Mouse (Mus musculus) fat pad, adult 2 months (tissue): ENCODE measurements around the gene Rfx2.

ENCODE experiments used
- DNase-seq: peaks from one replicate; pipeline ENCODE4 v3.0.0-alpha.2; 2011; ENCODE audit warnings: low read depth, low spot score; ENCODE audit errors: extremely low read depth

Gene Rfx2

DNA sequence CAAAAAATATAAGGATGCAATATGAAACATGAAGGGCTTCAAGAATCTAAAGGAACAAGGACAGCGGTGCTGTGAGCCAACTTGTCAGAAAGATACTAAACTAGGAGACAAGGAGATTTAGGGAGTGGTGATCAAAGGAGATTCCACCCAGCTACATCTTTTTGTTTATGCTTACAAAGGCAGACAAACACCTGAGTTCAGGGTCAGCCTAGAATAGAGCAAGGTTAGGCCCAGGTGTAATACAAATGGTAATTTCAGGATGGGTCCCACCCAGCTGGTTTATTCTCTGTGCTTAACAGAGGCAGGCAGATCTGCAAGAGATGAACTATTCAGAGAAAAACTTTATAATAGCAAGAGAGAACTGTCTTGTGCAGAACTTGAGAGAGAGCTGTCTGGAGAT lies 2.6 kb upstream of the Rfx2 start:
- no peak for DNase-seq

DNA sequence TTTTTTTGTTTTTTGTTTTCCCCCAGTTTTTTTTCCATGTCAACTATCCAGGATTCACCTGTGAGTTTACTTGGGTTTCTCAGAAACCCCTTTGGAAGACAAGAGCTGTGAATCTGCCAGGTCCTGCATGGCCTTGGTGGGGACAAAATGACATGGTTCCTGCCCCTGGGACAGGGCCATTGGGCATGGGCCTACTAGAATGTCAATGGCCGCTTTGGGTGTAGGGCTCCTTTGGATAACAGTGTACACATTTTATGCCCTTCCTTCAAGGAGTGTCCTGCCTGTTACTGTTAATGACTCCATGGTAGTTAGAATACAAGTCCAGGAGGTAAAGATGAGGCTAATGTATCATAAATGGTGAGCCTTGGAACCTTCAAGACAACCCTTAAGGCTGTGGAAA lies 2.1 kb upstream of the Rfx2 start:
- no peak for DNase-seq

DNA sequence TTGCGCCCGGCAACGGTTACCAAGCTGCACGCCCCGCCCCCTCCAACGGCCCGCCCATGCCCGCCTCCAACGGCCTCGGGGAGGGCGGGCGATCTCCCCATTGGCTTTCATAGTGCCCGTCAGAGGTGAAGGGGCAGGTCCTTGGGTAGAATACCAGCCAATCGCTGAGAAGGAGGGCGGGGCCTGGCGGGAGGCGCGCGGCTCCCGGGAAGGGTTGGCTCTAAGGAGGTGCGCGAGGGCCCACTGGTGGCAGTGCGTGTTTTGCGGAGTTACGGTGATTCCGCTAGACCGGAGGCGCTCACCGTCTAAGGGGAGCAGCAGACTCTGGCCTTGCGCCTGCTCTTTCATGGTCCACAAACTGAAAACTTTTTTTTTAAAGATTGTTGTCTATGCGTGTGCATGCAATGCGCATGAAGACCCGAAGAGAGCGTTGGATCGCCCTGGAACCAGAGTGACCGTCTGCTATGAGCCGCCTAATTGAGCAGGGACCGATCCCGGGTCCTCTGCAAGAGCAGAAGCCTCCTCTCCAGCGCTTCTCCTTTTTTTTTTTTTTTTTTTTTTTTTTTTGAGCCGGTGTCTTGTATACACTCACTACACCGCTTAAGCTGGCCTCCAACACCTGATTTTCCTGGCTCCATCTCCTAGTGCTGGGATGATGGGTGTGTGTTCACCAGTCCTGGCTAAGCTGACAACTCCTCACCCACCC lies 451 bp upstream of the Rfx2 start:
- DNase-seq: peak; percentile 61

DNA sequence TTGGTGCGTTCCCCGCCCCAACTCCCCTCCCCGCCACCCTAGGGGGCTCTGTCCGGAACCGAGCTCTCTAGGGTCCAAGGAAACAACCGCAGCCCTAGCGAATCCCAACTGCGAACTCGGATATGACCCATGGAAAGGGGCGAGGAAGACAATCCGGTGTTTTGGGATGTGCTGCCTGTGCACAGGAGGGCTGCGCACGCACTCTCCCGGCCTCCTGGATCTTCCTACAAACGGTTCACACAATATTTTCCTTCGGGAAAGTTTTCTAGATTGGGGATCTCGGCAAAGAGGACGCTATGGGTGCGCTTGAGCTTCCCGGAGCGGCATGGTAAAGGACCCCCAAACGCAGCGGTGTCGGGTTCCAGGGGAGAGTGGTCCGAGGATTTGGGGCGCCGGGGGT lies 1.0 kb downstream of the Rfx2 start:
- no peak for DNase-seq

DNA sequence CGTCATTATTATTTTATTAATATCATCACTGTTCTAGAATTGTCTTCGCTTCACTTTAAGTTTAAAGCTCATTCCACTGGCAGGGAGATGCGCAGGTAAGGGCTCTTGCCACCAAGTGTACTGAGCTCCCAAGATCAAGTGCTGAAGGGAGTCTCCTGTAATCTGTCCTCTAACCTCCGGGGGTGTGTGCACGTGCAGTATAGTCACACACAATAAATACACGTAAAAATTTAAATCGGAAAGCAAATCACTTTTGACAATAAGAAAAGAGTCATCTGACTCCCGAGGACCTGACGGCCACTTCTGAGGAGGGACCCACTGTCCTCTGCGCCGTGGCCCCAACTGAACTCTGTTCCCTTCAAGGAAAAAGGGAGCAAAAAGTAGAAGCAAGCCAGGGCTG lies 1.6 kb downstream of the Rfx2 start:
- DNase-seq: no peak

DNA sequence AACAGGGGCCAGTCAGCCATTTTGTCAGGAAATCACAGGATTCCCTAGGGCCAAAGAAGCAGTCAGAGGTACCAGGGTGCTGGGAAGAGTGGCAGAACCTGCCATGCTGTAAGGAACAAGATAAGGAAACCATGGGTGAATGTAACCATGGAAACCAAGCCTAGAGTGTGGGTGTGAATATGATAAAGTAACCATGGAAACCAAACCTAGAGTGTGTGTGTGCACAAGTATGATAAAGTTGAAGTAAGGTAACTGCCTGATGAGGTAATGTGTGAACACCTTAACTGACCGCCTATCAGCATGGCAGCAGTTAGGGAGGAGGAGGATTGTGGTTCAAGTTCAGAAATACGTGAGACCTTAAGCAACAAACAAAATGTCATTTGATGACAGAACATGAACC lies 4.1 kb downstream of the Rfx2 start:
- no peak for DNase-seq

DNA sequence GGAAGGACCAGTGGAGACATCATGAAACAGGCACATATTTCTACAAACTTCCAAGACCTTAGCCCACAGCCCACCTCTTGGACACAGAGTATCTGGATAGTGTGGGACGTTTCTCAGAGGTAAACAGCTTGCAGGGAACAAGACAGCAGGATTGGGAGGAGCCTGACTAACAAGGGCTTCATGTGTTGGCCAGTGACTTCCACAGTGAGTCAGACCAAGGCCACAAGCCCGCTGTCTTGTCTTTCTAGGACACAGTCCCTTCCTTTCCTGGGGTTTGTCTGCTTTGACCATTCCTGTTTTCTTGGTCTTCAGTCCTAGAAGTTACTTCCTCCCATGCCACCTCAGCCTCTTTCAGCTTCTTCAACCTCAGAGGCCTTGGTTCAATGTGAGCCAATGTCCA lies 7.5 kb downstream of the Rfx2 start:
- no peak for DNase-seq

DNA sequence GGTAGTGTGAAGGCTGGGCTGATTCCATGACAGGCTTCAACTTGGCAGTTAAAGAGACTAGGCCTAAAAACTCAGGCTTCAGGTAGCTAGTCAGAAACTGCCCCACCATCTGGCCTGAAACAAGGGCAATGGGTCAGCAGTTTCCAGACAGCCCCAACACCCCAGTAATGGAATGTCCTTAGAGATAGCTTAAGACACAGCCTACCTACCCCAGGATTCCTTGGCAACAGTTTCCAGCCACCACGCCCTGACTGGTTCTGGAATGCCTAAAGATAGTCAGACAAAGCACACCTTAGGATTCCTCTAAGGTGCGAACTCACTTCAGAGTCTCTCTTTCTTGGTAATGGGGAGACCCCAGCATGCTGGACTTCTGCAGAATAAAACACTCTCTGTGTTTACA lies 8.4 kb downstream of the Rfx2 start:
- DNase-seq: no peak

DNA sequence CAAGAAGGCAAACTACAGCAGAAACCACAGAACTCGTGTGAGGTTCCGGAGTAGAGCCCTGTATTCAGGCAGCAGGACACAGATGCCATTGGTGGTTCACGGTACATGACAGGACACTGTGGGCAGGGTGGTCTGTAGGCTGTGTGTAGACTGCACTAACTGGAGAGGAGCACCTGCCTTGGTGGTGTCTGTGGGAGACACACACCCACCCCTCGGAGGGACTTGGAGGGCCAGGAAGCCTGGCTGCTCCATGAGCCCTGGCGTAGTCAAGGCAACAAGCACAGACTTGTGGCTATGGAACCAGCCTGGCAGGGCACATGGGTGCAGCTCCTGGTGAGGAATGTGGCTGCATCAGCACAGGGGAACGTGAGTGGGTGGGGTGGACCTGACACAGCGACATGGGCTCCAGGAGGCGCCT lies 11.1 kb downstream of the Rfx2 start:
- no peak for DNase-seq

DNA sequence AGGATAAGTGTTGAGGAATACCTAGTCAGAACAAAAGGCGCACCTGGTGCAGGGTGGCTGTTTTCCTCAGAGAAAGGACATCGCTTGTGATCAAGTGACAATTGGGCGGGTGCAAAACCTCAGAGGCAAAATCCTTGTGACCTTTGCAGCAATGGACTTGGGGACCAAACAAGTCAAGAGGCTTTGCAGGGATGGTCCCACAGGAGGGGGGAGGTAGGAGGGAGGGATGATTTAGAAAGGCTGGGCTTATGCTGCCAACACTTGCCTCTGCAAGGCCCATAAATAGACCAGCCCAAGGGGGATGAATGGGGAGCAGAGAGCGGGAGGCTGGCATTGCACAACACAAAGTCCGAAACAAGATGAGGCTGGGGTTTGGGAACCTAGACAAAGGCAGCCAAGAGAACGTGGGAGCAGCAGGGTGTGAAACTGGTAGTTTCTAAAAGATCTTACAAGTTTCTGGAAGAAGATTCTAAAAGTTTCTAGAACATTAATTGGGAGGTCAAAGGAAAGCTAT lies 11.7 kb downstream of the Rfx2 start:
- no peak for DNase-seq

DNA sequence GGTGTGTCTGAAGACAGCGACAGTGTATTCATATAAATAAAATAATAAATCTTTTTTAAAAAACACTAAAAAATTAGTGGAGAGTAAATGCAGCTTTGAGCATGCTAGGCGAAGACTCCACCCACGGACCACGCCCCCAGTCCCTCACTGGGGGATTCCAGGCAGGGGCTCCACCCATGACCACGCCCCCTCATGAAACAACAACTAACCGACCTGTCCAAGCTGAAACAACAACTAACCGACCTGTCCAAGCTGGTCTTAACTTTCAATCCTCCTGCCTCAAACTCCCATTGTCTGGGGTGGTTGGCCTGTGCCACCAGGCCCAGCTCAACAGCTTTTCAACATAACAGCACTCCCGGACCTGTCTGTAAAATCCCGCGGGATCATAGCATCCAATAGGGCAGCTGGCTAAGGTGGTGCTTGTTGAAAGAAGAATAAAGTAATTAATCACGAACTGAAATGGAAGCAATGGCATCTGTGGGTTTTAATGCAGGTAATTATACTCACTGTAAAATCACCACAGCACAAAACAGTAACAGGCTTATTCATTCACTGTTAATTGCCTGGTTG lies 12.7 kb downstream of the Rfx2 start:
- no peak for DNase-seq

DNA sequence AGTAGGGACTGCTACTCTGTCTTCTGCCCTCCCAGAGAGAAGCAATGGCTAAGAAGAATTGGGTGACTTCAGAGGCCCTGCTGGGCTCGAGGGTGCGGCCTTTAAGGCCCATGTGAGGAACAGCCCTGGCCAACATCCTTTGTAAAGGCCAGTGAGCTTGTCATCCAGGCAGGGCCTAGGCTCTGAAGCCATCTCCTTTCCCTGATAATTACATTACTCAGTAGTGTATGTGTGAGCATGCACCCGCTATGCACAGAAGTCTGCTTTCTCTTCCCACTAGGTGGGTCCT lies 15.8 kb downstream of the Rfx2 start:
- no peak for DNase-seq

DNA sequence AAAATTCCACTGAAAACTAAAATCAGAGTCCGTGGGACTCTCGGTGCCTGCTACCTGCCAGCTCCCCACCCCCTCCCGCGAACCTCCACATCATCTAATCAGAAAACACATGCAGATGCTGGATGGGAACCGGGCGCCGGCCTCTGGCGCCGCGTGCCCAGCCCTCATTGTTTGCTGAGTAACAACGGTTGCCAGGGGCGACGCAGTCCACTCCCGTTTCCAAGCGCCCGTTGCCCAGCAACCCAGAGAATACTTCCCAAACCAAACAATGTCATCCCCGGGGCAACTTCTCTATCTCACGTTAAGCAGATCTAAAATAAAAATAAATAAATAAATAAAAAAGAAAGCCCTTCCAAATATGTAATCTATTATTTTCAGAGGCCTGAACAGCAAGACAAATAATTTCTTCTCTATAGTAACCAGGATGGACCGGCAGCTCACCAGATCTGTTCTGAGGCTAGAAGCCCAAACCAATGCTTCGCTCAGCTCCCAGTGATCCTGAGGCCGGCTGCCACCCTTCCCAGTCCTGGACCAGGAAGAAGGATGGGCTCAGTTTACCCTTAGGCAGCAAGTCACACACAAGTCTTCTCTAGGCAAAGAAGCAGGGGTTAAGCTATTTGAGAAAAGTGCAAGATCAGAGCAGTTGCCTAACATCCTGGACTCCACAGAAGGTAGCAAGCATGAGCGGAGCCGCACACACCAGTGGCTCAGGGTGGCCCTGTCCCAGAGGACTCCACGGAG lies 16.3 kb downstream of the Rfx2 start:
- no peak for DNase-seq

DNA sequence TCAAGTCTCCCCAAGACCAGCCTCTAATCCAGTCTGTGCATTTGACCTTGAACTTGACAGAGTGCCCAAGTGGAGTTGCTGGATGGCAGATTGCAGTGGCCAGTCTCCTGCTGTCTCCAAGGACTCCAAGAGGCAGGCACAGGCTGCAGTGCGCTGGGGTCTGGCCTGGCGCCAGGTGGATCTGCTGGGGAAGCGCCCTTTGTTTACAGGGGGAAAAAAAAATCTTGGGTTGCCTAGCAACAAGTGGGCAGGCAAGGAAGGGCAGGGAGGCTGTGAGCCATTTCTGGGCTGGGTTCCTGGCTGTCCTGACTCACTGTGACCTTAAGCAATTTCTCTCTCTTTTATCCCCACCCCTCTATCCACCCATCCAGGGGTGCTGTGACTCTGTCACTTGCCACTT lies 20.6 kb downstream of the Rfx2 start:
- DNase-seq: no peak

DNA sequence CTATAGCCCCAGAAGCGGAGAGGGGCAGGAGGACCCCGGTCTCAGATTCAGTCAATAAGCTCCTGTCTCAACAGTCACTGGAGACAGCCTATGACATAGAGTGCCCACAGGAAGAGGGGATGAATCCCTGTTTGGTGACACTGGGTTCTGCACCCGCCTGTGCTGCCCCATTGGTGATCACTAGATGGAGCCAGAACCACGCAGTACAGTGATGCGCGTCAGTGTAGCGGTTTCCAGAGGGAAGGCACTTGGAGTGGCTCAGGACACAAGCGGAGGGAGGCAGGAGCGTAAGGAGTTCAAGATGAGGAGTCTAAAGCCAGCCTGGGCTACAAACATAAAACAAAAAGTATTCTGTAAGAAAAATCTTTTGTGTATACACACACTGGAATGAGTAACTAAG lies 22.3 kb downstream of the Rfx2 start:
- DNase-seq: no peak

DNA sequence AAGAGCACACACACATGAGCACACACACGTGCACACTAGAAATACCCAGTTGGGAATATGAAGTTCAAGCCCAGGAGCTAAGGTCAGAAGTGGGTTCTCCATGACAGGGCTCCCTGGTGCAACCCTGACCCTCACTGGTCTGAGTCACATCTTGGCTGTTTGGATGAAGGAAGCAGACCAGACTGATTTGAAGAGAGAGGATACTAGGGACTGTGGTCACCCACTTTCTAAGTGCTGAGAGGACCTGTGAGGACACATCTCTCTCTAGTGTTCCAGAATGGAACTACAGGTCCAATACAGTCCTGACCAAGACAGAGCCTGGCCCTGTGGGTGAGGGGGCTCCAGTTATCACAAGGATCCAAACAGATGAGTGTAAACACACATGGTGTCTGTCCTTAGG lies 25.0 kb downstream of the Rfx2 start:
- no peak for DNase-seq

DNA sequence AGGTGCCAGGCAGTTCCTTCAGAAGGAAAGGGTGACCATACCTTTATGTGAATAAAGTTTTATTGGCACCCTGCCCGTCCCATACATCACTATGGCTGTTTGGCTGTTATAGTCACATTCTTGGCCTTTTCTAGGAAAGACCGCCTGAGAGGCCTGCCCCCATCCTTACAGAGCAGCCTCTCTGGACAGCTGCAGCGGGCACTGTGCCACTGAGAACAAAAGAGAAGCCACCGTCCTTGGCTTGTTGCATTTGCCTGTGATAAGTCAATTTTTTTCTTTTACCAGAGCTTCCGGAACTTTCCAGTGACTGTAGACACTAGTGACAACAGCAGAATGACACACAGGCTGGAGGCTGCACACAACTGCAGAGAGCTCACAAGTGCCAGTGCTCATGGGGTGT lies 25.9 kb downstream of the Rfx2 start:
- no peak for DNase-seq

DNA sequence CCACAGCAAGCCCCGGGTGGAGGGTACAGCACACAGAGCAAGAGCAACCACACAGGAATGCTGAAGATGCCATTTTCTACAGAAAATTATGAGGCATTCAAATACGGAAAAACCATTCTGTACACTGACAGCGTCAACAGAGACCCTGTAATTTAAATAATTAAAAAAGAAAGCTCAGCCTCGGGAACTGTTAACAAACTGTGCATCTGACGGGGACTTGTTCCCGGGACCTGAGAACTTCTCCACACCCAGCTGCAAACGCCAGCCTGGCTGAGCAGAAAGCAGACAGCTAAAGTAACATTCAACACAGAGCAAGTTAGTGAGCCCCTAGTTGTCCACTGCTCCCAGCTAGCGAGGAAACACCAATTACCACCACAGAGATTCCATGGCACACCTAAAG lies 28.7 kb downstream of the Rfx2 start:
- DNase-seq: no peak

DNA sequence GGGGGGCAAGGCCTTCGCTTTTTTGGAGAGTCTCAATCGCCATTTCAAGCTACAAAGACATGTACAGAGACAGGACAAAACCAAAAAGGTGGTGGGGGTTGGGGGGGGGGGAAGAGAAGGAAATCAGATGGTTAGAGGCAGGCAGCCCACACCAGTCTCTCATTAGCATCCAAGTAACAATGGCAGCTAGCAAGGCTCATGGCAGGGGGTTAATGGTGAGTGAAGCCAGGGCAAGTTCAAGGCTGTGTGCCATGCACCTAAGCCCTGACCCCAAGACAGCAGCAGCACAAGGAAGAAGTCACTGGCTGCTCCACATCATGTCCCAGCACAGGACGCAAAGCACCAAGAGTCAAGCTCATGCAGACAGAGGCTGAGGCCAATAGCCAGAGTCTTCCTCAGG lies 31.5 kb downstream of the Rfx2 start:
- no peak for DNase-seq

DNA sequence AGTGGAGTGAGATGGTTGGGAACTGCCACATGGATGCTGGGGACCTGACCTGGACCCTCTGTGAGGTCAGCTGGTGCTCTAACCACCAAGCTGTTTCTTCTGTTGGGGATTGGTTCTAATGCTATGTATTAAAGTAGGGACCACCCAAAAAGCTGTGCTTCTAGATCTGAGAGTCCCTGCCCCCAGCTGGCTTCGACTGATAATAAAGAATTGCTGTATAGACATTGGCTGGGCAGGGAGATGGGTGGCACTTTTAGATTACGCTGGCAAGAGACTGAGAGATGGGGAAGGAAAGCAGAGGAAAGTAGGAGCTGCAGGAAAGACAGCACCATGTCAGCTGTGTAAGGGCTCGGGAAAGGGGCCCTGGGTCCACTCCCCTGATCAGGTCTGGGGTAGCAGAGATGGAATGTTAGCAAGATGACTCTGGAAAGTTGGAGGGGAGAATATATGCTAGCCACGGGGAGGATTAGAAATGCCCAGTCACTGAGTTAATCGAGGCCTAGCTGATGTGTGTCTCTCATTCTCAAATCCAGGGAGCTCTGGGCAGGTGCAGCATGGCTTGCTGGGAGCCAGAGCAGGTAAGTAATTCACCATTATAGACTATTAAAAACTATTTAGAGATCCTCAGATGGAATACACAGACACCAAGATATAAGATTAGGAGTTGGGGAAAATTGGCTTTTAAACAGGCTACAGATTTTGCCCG lies 37.0 kb downstream of the Rfx2 start:
- no peak for DNase-seq

DNA sequence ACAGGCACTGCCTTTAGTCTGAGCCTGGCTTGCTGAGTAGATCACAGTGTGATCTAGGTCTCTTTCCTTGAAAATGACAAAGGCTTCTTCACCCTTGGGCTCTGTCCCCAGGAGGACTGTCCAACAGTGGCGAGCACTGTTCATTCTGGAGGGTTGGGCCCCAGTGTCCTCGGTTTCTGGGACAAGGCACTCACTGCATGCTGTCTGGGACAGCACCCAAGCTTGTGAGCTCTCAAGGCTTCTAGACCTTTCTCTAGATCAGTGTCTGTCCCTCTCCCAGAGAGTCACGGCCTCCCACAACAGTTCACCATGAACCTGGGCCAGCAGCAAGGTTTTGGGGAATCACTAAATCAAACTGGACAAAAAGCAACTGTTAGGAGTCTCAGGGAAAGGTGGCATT lies 38.2 kb downstream of the Rfx2 start:
- no peak for DNase-seq

DNA sequence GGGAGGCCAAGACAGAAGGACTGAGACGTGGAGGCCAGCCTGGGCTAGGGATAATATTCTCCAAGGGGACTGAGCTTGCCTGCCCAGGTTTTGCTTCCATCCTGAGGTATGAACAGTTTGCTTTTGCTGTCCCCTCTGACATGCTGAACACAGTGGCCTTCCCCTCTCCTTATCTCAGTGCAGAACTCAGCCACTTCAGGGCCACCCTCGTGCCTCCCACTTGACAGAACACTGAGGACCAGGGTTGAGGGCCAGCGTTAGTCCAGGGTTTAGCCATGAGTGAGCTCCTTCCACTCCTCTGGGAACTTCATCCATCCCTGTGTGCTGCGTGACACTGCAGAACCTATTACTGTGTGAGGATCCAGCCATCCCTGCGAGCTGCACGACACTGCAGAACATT lies 41.5 kb downstream of the Rfx2 start:
- no peak for DNase-seq
